Mouse (Mus musculus): ENCODE results near the gene Unc5a.

DNA sequence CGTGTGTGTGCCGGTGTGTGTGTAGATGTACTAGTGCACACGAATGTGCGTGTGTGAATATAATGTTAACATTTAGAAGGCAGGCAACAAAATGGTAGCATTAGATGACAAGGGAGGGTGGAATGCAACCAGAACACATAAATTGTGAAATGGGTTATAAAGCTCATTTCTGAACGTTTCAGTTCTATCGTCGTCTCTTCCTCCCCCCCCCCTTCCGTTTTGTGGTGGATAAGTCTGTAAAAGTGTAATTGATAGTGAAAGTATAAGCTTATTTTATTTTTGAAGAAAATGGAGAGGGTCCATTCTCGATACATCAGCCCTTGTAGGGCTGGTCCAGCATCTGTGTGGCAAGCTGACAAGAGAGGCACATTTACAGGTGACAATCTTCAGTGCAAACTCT lies 69.5 kb downstream of the Unc5a start:
- TF ChIP-seq CTCF (IDR thresholded peaks at IDR 0.05; ENCODE audit: control insufficient read depth, insufficient read depth, insufficient read length) (no peak), MYOD1 (IDR thresholded peaks at IDR 0.05; ENCODE audit: control insufficient read depth, insufficient read length, low read depth) (no peak)

Measured in C2C12 (cell line).